Comparison of ENCODE assay signal across 13 mouse cellular contexts in genomic region chr13:45418986-45419385, GRCm38 (mm10). TPM values are rescaled to one million over a fixed set of nuclear protein-coding genes. Genes with fewer than 3 reads are reported as not detected.
A peak's percentile ranks its signal among the peaks of the same experiment; 100 is the strongest.
DNase-seq lines count a peak whose midpoint lies in the region; ATAC-seq and TF ChIP-seq lines count a peak whose summit lies in the region.
"Had no signal": no experiment of that assay in that cellular context is flagged by ENCODE, and none has a peak within 500 bp of the region (broad histone marks: within the 10 kb centered on the region; RNA-seq: fewer than 3 reads in every experiment).

No protein-coding gene starts in this region.

- H3K9ac ChIP-seq in midbrain, embryonic 14.5 days (replicated peaks; ENCODE audit: low read length) = no peak overlapping the region
- H3K9ac ChIP-seq: limb, embryonic 15.5 days; lung, embryonic 14.5 days had no signal

- peak overlapping the region; percentile 3 for H3K4me2 ChIP-seq in midbrain, embryonic 14.5 days (ENCODE audit: low read length)
- H3K4me2 ChIP-seq: limb, embryonic 15.5 days; lung, embryonic 14.5 days had no signal

- TF ChIP-seq CTCF in embryonic fibroblast, embryonic 13.5 days (IDR thresholded peaks at IDR 0.05; ENCODE audit: borderline replicate concordance, insufficient read depth, low read length) = no peak

- peak; percentile 57 for DNase-seq in 3134 (ENCODE audit: extremely low read depth, insufficient read length, low spot score)
- peak; percentile 40 for DNase-seq in 416B (ENCODE audit: low read depth)
- peak; percentile 84 for DNase-seq in midbrain, embryonic 14.5 days
- no peak for DNase-seq in thymus, postnatal 10 days (ENCODE audit: low spot score in 2 of 2)
- no peak for DNase-seq in testis, postnatal 14 days (ENCODE audit: low spot score)
- DNase-seq in left cerebral cortex, adult 9 months (ENCODE audit: low spot score in 2 of 2) = no peak
- DNase-seq: cerebellum, adult 9-11 months; kidney, adult 2 months; lung, embryonic 14.5 days; thymus, postnatal 14 days had no signal

- no peak overlapping the region for H3K4me3 ChIP-seq in embryonic fibroblast, embryonic 13.5 days (ENCODE audit: insufficient read depth, low read length)
- H3K4me3 ChIP-seq in midbrain, embryonic 14.5 days (replicated peaks; ENCODE audit: low read depth, low read length) = no peak overlapping the region
- H3K4me3 ChIP-seq: left cerebral cortex, adult 2 months; limb, embryonic 15.5 days had no signal

- peaks cover 12% of the 10 kb centered on the region for H3K4me1 ChIP-seq in embryonic fibroblast, embryonic 13.5 days (ENCODE audit: control insufficient read depth, insufficient read depth, low read length)
- H3K4me1 ChIP-seq in midbrain, embryonic 14.5 days (ENCODE audit: control insufficient read depth, insufficient read depth, low read length) = peaks cover 18% of the 10 kb centered on the region

- H3K27ac ChIP-seq in embryonic fibroblast, embryonic 13.5 days (ENCODE audit: insufficient read depth, low read length) = peak overlapping the region; percentile 72
- H3K27ac ChIP-seq in midbrain, embryonic 14.5 days (replicated peaks; ENCODE audit: low read depth, low read length) = peak overlapping the region; percentile 71
- H3K27ac ChIP-seq: left cerebral cortex, adult 2 months; limb, embryonic 15.5 days had no signal

- TF ChIP-seq POLR2A in embryonic fibroblast, embryonic 13.5 days (IDR thresholded peaks at IDR 0.05; ENCODE audit: low read depth, low read length) = no peak

- no peaks in the 10 kb centered on the region for H3K9me3 ChIP-seq in midbrain, embryonic 14.5 days (ENCODE audit: control insufficient read depth, low read length)
- H3K9me3 ChIP-seq: limb, embryonic 15.5 days had no signal

- whole genome bisulfite sequencing in midbrain, embryonic 14.5 days = 20% methylated on average over 12 of the region's 12 CpGs

- no peak for ATAC-seq in midbrain, embryonic 14.5 days (ENCODE audit: low FRiP score, low TSS enrichment)

- no peaks in the 10 kb centered on the region for H3K36me3 ChIP-seq in midbrain, embryonic 14.5 days (ENCODE audit: control insufficient read depth, insufficient read depth, low read length)
- H3K36me3 ChIP-seq: limb, embryonic 15.5 days had no signal

- no peaks in the 10 kb centered on the region for H3K27me3 ChIP-seq in midbrain, embryonic 14.5 days (ENCODE audit: control insufficient read depth, insufficient read depth, low read length)
- H3K27me3 ChIP-seq: limb, embryonic 15.5 days had no signal

RNA-seq across cellular contexts. Expression of gene Mylip, which starts 29.4 kb away (rescaled TPM):
- 16.9 and 37.5 TPM in 2 replicates for polyA plus RNA-seq in embryonic fibroblast, embryonic 13.5 days (2011; ENCODE audit: insufficient read length, low read depth, missing spikeins)
- polyA plus RNA-seq in midbrain, embryonic 14.5 days (2014; fragmentation: Nextera tagmentation; extraction: Ambion mirVana) = 3.0 and 4.1 TPM in 2 replicates

Comparison
In these comparisons a context has a peak if more than half of its experiments do, and no peak if none do; other contexts are left out.
1. DNase-seq: peak in 3134 (single experiment), 416B (single experiment) and midbrain, embryonic 14.5 days (single experiment); none in thymus, postnatal 10 days (0 of 2), testis, postnatal 14 days (single experiment) and left cerebral cortex, adult 9 months (0 of 2).